Mouse (Mus musculus): ENCODE measurements around the gene BC030499. TPM values are rescaled to one million over a fixed set of nuclear protein-coding genes. Genes with fewer than 3 reads are reported as not detected.

The BC030499 gene
- polyA plus RNA-seq, 1 experiment from 2014 or later = 0.09 TPM

Other genes starting within 250 kb of the BC030499 start
- 44.3 and 44.4 TPM in 2 replicates for gene Eral1, start 210.5 kb upstream of the BC030499 start, polyA plus RNA-seq (2014; fragmentation: Nextera tagmentation; extraction: Ambion mirVana)
- 21.8 and 24.6 TPM in 2 replicates for gene Fam222b, start 196.2 kb upstream of the BC030499 start, polyA plus RNA-seq (2014; fragmentation: Nextera tagmentation; extraction: Ambion mirVana)
- 92.6 and 114 TPM in 2 replicates for gene Traf4, start 125.3 kb upstream of the BC030499 start, polyA plus RNA-seq (2014; fragmentation: Nextera tagmentation; extraction: Ambion mirVana)
- gene Nek8, start 114.2 kb upstream of the BC030499 start, polyA plus RNA-seq (2014; fragmentation: Nextera tagmentation; extraction: Ambion mirVana) = 15.0 and 15.5 TPM in 2 replicates
- gene Tlcd1, start 114.1 kb upstream of the BC030499 start, polyA plus RNA-seq (2014; fragmentation: Nextera tagmentation; extraction: Ambion mirVana) = 8.7 and 10.4 TPM in 2 replicates
- gene Rpl23a, start 107.3 kb upstream of the BC030499 start, polyA plus RNA-seq (2014; fragmentation: Nextera tagmentation; extraction: Ambion mirVana) = 1,529 and 1,574 TPM in 2 replicates
- gene Rab34, start 102.4 kb upstream of the BC030499 start, polyA plus RNA-seq (2014; fragmentation: Nextera tagmentation; extraction: Ambion mirVana) = 142 and 144 TPM in 2 replicates
- 0.84 and 1.3 TPM in 2 replicates for gene Proca1, start 97.4 kb upstream of the BC030499 start, polyA plus RNA-seq (2014; fragmentation: Nextera tagmentation; extraction: Ambion mirVana)
- gene Sdf2, start 45.1 kb upstream of the BC030499 start, polyA plus RNA-seq (2014; fragmentation: Nextera tagmentation; extraction: Ambion mirVana) = 44.0 and 44.9 TPM in 2 replicates
- 30.8 and 34.1 TPM in 2 replicates for gene Supt6, start 44.9 kb upstream of the BC030499 start, polyA plus RNA-seq (2014; fragmentation: Nextera tagmentation; extraction: Ambion mirVana)
- 71.5 and 72.6 TPM in 2 replicates for gene 2610507B11Rik, start 29.1 kb upstream of the BC030499 start, polyA plus RNA-seq (2014; fragmentation: Nextera tagmentation; extraction: Ambion mirVana)
- gene Spag5, start 10.7 kb downstream of the BC030499 start, polyA plus RNA-seq (2014; fragmentation: Nextera tagmentation; extraction: Ambion mirVana) = 65.6 and 72.4 TPM in 2 replicates
- 3.6 and 8.5 TPM in 2 replicates for gene Aldoc, start 32.1 kb downstream of the BC030499 start, polyA plus RNA-seq (2014; fragmentation: Nextera tagmentation; extraction: Ambion mirVana)
- 69.2 and 70.2 TPM in 2 replicates for gene Pigs, start 37.6 kb downstream of the BC030499 start, polyA plus RNA-seq (2014; fragmentation: Nextera tagmentation; extraction: Ambion mirVana)
- gene Unc119, start 52.6 kb downstream of the BC030499 start, polyA plus RNA-seq (2014; fragmentation: Nextera tagmentation; extraction: Ambion mirVana) = 84.2 and 86.9 TPM in 2 replicates
- gene Foxn1, start 95.7 kb downstream of the BC030499 start, polyA plus RNA-seq (2014; fragmentation: Nextera tagmentation; extraction: Ambion mirVana) = 0.04 and 0.06 TPM in 2 replicates
- gene Slc13a2, start 131.4 kb downstream of the BC030499 start, polyA plus RNA-seq (2014; fragmentation: Nextera tagmentation; extraction: Ambion mirVana) = not detected in 2 replicates
- 14.9 and 16.2 TPM in 2 replicates for gene Slc46a1, start 174.9 kb downstream of the BC030499 start, polyA plus RNA-seq (2014; fragmentation: Nextera tagmentation; extraction: Ambion mirVana)
- gene Sarm1, start 206.9 kb downstream of the BC030499 start, polyA plus RNA-seq (2014; fragmentation: Nextera tagmentation; extraction: Ambion mirVana) = 2.2 and 2.5 TPM in 2 replicates
- gene Vtn, start 208.2 kb downstream of the BC030499 start, polyA plus RNA-seq (2014; fragmentation: Nextera tagmentation; extraction: Ambion mirVana) = 0.41 TPM in 1 of 2 replicates, not detected in the other
- not detected in 2 replicates for gene Sebox, start 212.6 kb downstream of the BC030499 start, polyA plus RNA-seq (2014; fragmentation: Nextera tagmentation; extraction: Ambion mirVana)
- gene Tmem199, start 221.3 kb downstream of the BC030499 start, polyA plus RNA-seq (2014; fragmentation: Nextera tagmentation; extraction: Ambion mirVana) = 62.0 and 66.5 TPM in 2 replicates
- gene Poldip2, start 221.4 kb downstream of the BC030499 start, polyA plus RNA-seq (2014; fragmentation: Nextera tagmentation; extraction: Ambion mirVana) = 164 and 165 TPM in 2 replicates
- gene Tnfaip1, start 245.5 kb downstream of the BC030499 start, polyA plus RNA-seq (2014; fragmentation: Nextera tagmentation; extraction: Ambion mirVana) = 84.3 and 85.1 TPM in 2 replicates
- gene Ift20, start 245.5 kb downstream of the BC030499 start, polyA plus RNA-seq (2014; fragmentation: Nextera tagmentation; extraction: Ambion mirVana) = 128 and 130 TPM in 2 replicates